Mouse (Mus musculus): Measurements from ENCODE around the gene Mgmt.

Gene Mgmt

GRCm38 (mm10) chr7:137112101-137112500 lies 217.7 kb downstream of the Mgmt start:
- DNase-seq (ENCODE audit: low read depth, low spot score) = peak; percentile 25

GRCm38 (mm10) chr7:137116246-137116645 lies 221.8 kb downstream of the Mgmt start:
- DNase-seq (ENCODE audit: low read depth, low spot score) = no peak

GRCm38 (mm10) chr7:137121243-137121858 lies 226.9 kb downstream of the Mgmt start:
- no peak for DNase-seq (ENCODE audit: low read depth, low spot score)

- DNase-seq (ENCODE audit: low read depth, low spot score) = no peak
Observed at GRCm38 (mm10) chr7:137128726-137129125, 234.3 kb downstream of the Mgmt start.

- DNase-seq (ENCODE audit: low read depth, low spot score) = no peak
Observed at GRCm38 (mm10) chr7:137130211-137130610, 235.8 kb downstream of the Mgmt start.

GRCm38 (mm10) chr7:137131957-137132356 lies 237.5 kb downstream of the Mgmt start:
- no peak for DNase-seq (ENCODE audit: low read depth, low spot score)

GRCm38 (mm10) chr7:137138101-137138500 lies 243.7 kb downstream of the Mgmt start:
- DNase-seq (ENCODE audit: low read depth, low spot score) = no peak

GRCm38 (mm10) chr7:137140321-137140720 lies 245.9 kb downstream of the Mgmt start:
- DNase-seq (ENCODE audit: low read depth, low spot score) = no peak

GRCm38 (mm10) chr7:137141386-137141785 lies 247.0 kb downstream of the Mgmt start:
- no peak for DNase-seq (ENCODE audit: low read depth, low spot score)

- DNase-seq (ENCODE audit: low read depth, low spot score) = no peak
Observed at GRCm38 (mm10) chr7:137147101-137147500, 252.7 kb downstream of the Mgmt start.

- DNase-seq (ENCODE audit: low read depth, low spot score) = no peak
Observed at GRCm38 (mm10) chr7:137151854-137152253, 257.4 kb downstream of the Mgmt start.

GRCm38 (mm10) chr7:137154623-137155022 lies 260.2 kb downstream of the Mgmt start:
- peak; percentile 27 for DNase-seq (ENCODE audit: low read depth, low spot score)

GRCm38 (mm10) chr7:137159086-137159485 lies 264.7 kb downstream of the Mgmt start:
- DNase-seq (ENCODE audit: low read depth, low spot score) = no peak

GRCm38 (mm10) chr7:137172278-137172677 lies 277.9 kb downstream of the Mgmt start:
- no peak for DNase-seq (ENCODE audit: low read depth, low spot score)

All from CD4-positive, CD25-positive, alpha-beta regulatory T cell, adult 2 months (primary cell).